20 mouse cellular contexts compared by ENCODE assay signal in genomic region chr16:89954114-89954513, GRCm38 (mm10).
A peak's percentile ranks its signal among the peaks of the same experiment; 100 is the strongest.
DNase-seq lines count a peak whose midpoint lies in the region; ATAC-seq and TF ChIP-seq lines count a peak whose summit lies in the region.
"Had no signal": no experiment of that assay in that cellular context is flagged by ENCODE, and none has a peak within 500 bp of the region (broad histone marks: within the 10 kb centered on the region; RNA-seq: fewer than 3 reads in every experiment).

No protein-coding gene starts in this region.

- no peaks in the 10 kb centered on the region for H3K36me3 ChIP-seq in kidney, embryonic 15.5 days
- H3K36me3 ChIP-seq in ES-E14 (ENCODE audit: control insufficient read depth, insufficient read depth, low read length, poor library complexity, severe bottlenecking): no peaks in the 10 kb centered on the region
- peaks cover 3% of the 10 kb centered on the region; the same call in 1 of the 2 replicates for H3K36me3 ChIP-seq in embryonic facial prominence, embryonic 15.5 days
- H3K36me3 ChIP-seq in limb, embryonic 15.5 days: no peaks in the 10 kb centered on the region; the same call in 1 of the 2 replicates
- no peaks in the 10 kb centered on the region for H3K36me3 ChIP-seq in midbrain, embryonic 14.5 days (ENCODE audit: control insufficient read depth, insufficient read depth, low read length)
- H3K36me3 ChIP-seq: G1E; hindbrain, embryonic 13.5 days; liver, embryonic 15.5 days; neural tube, embryonic 15.5 days had no signal

- no peak overlapping the region for H3K4me3 ChIP-seq in kidney, embryonic 15.5 days (replicated peaks)
- peak overlapping the region in 1 of 2 experiments; percentile 22; a peak in 2 of 4 replicates for H3K4me3 ChIP-seq in ES-E14 (ENCODE audit: insufficient read depth in 1 of 2, low read depth in 1 of 2, low read length in 2 of 2, poor library complexity in 1 of 2, severe bottlenecking in 1 of 2)
- H3K4me3 ChIP-seq in embryonic facial prominence, embryonic 15.5 days (replicated peaks): no peak overlapping the region
- H3K4me3 ChIP-seq in limb, embryonic 15.5 days: no peak overlapping the region
- H3K4me3 ChIP-seq in midbrain, embryonic 14.5 days (replicated peaks; ENCODE audit: low read depth, low read length): no peak overlapping the region
- H3K4me3 ChIP-seq: gastrocnemius, adult 2 months; heart, adult 2 months; hindbrain, embryonic 13.5 days; layer of hippocampus, adult 2 months; liver, embryonic 15.5 days; midbrain, embryonic 12.5 days; neural tube, embryonic 15.5 days had no signal

- in situ Hi-C loops in ES-E14 (cut with MboI; ENCODE audit: low sequenced_read_pairs in 2 of 2, unreplicated experiment in 2 of 2): no loop called here

- no peaks in the 10 kb centered on the region for H3K9me3 ChIP-seq in kidney, embryonic 15.5 days (replicated peaks)
- no peaks in the 10 kb centered on the region for H3K9me3 ChIP-seq in ES-E14 (ENCODE audit: control insufficient read depth, insufficient read depth, low read depth, low read length)
- H3K9me3 ChIP-seq in embryonic facial prominence, embryonic 15.5 days (replicated peaks): no peaks in the 10 kb centered on the region
- H3K9me3 ChIP-seq in limb, embryonic 15.5 days: no peaks in the 10 kb centered on the region
- H3K9me3 ChIP-seq in midbrain, embryonic 14.5 days (ENCODE audit: control insufficient read depth, low read length): no peaks in the 10 kb centered on the region
- H3K9me3 ChIP-seq: hindbrain, embryonic 13.5 days; liver, embryonic 15.5 days; midbrain, embryonic 12.5 days; neural tube, embryonic 15.5 days had no signal

- WGBS in kidney, embryonic 15.5 days: 71% methylated on average over 1 of the region's 1 CpGs
- 70% methylated on average over 1 of the region's 1 CpGs for WGBS in embryonic facial prominence, embryonic 15.5 days
- WGBS in limb, embryonic 15.5 days: 50% methylated on average over 1 of the region's 1 CpGs
- 91% methylated on average over 1 of the region's 1 CpGs for WGBS in midbrain, embryonic 14.5 days

- H3K27ac ChIP-seq in kidney, embryonic 15.5 days: peak overlapping the region; percentile 59
- H3K27ac ChIP-seq in ES-E14 (ENCODE audit: insufficient read depth, low read depth, low read length, poor library complexity, severe bottlenecking): peak overlapping the region; percentile 32
- H3K27ac ChIP-seq in embryonic facial prominence, embryonic 15.5 days (replicated peaks): peak overlapping the region; percentile 77
- peak overlapping the region; percentile 27; the same call in 1 of the 2 replicates for H3K27ac ChIP-seq in limb, embryonic 15.5 days
- no peak overlapping the region for H3K27ac ChIP-seq in midbrain, embryonic 14.5 days (replicated peaks; ENCODE audit: low read depth, low read length)
- H3K27ac ChIP-seq: gastrocnemius, adult 2 months; heart, adult 2 months; hindbrain, embryonic 13.5 days; layer of hippocampus, adult 2 months; liver, embryonic 15.5 days; midbrain, embryonic 12.5 days; neural tube, embryonic 15.5 days had no signal

- no peak for DNase-seq in kidney, adult 8-10 months
- DNase-seq in ES-E14 (ENCODE audit: low read depth, low spot score): no peak
- DNase-seq in midbrain, embryonic 14.5 days: no peak
- no peak for DNase-seq in ovary, postnatal 36 days (ENCODE audit: low spot score)
- no peak for DNase-seq in urinary bladder, adult 18-20 months (ENCODE audit: low spot score in 2 of 2)
- DNase-seq: cerebellum, adult 9-11 months; gastrocnemius, adult 2 months; heart, adult 2 months; left cerebral cortex, postnatal 4 days; retina, postnatal 1 day had no signal

- H3K27me3 ChIP-seq in kidney, embryonic 15.5 days: no peaks in the 10 kb centered on the region
- H3K27me3 ChIP-seq in embryonic facial prominence, embryonic 15.5 days: no peaks in the 10 kb centered on the region
- H3K27me3 ChIP-seq in limb, embryonic 15.5 days: no peaks in the 10 kb centered on the region
- H3K27me3 ChIP-seq in midbrain, embryonic 14.5 days (ENCODE audit: control insufficient read depth, insufficient read depth, low read length): no peaks in the 10 kb centered on the region
- H3K27me3 ChIP-seq: hindbrain, embryonic 13.5 days; neural tube, embryonic 15.5 days had no signal

- no peak overlapping the region for H3K9ac ChIP-seq in kidney, embryonic 15.5 days
- 0 out of 2 replicates have a peak overlapping the region, but pooled peaks have one; percentile 24 for H3K9ac ChIP-seq in ES-E14 (ENCODE audit: insufficient read depth, low read depth, low read length, poor library complexity, severe bottlenecking)
- no peak overlapping the region for H3K9ac ChIP-seq in embryonic facial prominence, embryonic 15.5 days
- no peak overlapping the region for H3K9ac ChIP-seq in limb, embryonic 15.5 days
- H3K9ac ChIP-seq in midbrain, embryonic 14.5 days (replicated peaks; ENCODE audit: low read length): no peak overlapping the region
- H3K9ac ChIP-seq: hindbrain, embryonic 13.5 days; liver, embryonic 15.5 days; midbrain, embryonic 12.5 days; neural tube, embryonic 15.5 days had no signal

- no peak overlapping the region for H3K4me2 ChIP-seq in kidney, embryonic 15.5 days
- H3K4me2 ChIP-seq in embryonic facial prominence, embryonic 15.5 days (replicated peaks): no peak overlapping the region
- H3K4me2 ChIP-seq in limb, embryonic 15.5 days: no peak overlapping the region
- no peak overlapping the region for H3K4me2 ChIP-seq in midbrain, embryonic 14.5 days (ENCODE audit: low read length)
- H3K4me2 ChIP-seq: hindbrain, embryonic 13.5 days; liver, embryonic 15.5 days; midbrain, embryonic 12.5 days; neural tube, embryonic 15.5 days had no signal

- peaks cover 31% of the 10 kb centered on the region for H3K4me1 ChIP-seq in kidney, embryonic 15.5 days
- peaks cover 11 to 18% of the 10 kb centered on the region in 2 experiments; a peak in 2 of 4 replicates for H3K4me1 ChIP-seq in ES-E14 (ENCODE audit: control insufficient read depth in 2 of 2, insufficient read depth in 2 of 2, low read length in 2 of 2, poor library complexity in 1 of 2)
- H3K4me1 ChIP-seq in embryonic facial prominence, embryonic 15.5 days: peaks cover 34% of the 10 kb centered on the region
- H3K4me1 ChIP-seq in limb, embryonic 15.5 days: peaks cover 30% of the 10 kb centered on the region
- H3K4me1 ChIP-seq in midbrain, embryonic 14.5 days (ENCODE audit: control insufficient read depth, insufficient read depth, low read length): 0 out of 2 replicates have a peak, but pooled peaks cover 2% of the 10 kb centered on the region
- H3K4me1 ChIP-seq: liver, embryonic 15.5 days had no signal

- ATAC-seq in kidney, embryonic 15.5 days (replicated peaks; ENCODE audit: low FRiP score): no peak
- ATAC-seq in embryonic facial prominence, embryonic 15.5 days (ENCODE audit: insufficient number of reproducible peaks, low FRiP score, low TSS enrichment, low read depth): no peak
- no peak for ATAC-seq in limb, embryonic 15.5 days (ENCODE audit: insufficient number of reproducible peaks, low FRiP score, low TSS enrichment, low read depth)
- ATAC-seq in midbrain, embryonic 14.5 days (ENCODE audit: low FRiP score, low TSS enrichment): no peak
- ATAC-seq: forebrain, embryonic 14.5 days had no signal

TF ChIP-seq in ES-E14, 5 proteins besides CTCF, POLR2A, EP300 and RAD21:
- no peak for TF ChIP-seq ZC3H11A (IDR thresholded peaks at IDR 0.05; ENCODE audit: borderline replicate concordance, low read depth, low read length)
- no peak for TF ChIP-seq CHD2 (IDR thresholded peaks at IDR 0.05; ENCODE audit: low read depth, low read length)
- no peak for TF ChIP-seq MAFK (IDR thresholded peaks at IDR 0.05; ENCODE audit: insufficient read depth, low read depth, low read length)
- TF ChIP-seq HCFC1 (IDR thresholded peaks at IDR 0.05; ENCODE audit: borderline replicate concordance, insufficient read depth, low read length): no peak
- no peak for TF ChIP-seq ZNF384 (IDR thresholded peaks at IDR 0.05; ENCODE audit: low read depth, low read length)
TF ChIP-seq in ES-E14: peak in this region for 0.
